Mouse (Mus musculus) Muller cell, postnatal 12 days (primary cell): ENCODE measurements around the gene Ncam1.

Source experiments
- DNase-seq: peaks from one replicate; pipeline ENCODE4 v3.0.0-alpha.2; 2015; ENCODE audit errors: inconsistent ontology term

The Ncam1 gene

DNA sequence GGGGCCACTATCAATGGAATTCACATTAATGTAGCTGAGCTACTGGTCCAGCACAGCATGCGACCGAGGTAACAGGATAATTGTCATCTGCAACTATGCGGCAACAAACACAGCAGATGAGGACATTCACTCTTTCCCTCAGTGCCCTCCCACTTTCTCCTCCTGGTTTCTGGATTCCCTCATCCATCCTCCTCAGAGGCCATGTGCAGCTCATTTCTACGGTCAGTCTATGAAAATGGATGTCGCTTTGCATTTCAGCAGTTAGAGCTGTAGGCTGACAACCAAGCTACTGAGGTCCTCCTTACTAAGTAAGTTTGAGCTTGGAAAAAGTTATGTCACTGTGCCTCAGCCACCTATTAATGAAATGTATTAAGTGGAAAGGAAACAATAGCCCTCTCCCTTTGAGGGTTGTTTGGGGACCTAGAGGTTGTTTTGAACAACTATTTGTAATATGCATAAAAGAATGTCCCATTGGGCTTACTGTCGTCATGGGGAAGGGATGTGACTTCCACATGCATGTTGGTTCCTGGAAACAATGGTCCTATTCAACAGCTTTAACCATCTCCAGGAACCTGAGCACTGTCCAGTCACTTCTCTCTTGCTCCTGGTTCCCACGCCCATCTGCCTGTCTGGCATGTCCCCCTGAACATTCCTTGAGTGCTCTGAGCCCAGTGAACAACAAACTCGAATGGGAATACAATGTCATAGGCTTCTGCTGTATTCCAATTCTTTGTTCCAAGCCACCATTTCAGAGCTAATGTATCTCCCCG, 122.8 kb downstream of the Ncam1 start:
- DNase-seq = peak; percentile 97

DNA sequence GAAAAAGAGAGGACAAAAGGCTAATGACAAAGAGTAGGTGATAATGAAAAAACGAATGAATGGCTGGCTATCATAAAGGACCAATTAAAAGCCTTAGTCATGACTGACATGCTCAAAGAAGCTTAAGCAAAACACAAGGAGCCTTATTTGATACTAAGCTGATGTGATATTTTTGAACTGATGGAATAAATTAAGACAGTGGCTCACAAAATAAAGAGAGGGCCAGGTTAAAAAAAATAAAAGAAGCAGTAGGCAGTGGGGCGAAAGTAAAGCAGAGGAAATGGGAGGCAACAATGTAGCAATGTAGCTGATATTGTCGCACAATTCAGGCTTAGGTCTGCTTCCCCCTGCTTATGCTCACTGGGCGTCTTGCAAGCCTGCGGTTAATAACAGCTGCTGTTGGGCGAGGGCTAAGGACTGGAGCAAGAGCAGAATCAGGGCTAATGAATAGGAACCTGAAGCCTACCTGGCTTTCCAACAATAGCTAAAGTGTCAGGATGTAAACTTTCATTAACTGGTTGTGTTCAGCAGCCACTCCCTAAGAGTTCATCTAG, 126.0 kb downstream of the Ncam1 start:
- peak; percentile 73 for DNase-seq

DNA sequence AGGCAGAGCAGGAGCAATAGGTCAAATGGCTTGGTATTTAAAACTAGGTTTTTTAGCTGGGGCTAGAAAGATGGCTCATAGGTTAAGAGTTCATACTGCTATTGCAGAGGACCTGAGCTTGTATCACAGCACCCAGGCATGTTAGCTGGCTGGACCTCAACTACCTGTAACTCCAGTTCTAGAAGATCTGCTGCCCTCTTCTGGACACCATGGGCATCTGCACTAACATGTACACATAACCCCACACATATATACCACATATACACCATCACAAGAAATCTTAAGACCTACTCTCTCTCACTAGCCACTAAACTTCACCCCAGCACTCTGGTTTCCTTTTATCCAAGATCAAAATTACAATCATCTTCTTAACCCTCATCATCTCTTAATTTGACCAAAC, 131.7 kb downstream of the Ncam1 start:
- DNase-seq = no peak

DNA sequence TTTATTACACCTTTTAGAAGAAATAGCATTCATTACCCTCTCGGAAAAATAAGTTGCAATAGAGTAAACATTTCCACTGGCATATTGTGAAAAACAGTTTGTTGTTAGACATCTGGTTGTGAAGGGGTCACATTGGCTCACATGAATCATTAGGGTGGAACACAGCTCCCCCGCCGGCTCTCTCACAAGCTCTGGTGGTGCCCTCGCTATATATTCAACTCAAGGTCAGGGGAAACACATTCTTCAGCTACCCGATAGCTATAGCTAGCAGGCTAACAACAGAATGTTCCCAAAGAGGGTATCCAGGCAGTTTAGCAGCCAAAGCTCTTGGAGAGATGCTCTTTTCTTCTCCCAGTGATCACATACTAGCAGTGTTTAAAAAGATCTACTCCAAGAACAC, 133.4 kb downstream of the Ncam1 start:
- no peak for DNase-seq

DNA sequence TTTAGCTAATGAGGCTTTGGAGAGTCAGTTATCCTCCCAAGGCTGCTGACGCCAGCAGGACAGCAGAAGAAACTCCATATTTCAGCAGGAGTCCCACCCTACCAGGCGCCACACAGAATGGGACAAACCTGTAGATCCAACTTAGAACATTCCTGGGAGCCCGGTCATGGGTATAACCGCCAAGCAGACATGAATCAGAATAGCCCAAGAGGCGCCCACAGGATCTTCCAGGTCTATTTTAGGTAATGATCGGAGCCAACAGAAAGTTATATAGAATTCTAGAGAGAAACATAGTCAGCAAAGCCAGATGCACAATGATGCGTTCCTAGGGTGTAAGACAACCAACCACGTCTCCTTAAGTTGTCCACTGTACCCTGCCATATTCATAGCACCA, 134.8 kb downstream of the Ncam1 start:
- peak; percentile 44 for DNase-seq

DNA sequence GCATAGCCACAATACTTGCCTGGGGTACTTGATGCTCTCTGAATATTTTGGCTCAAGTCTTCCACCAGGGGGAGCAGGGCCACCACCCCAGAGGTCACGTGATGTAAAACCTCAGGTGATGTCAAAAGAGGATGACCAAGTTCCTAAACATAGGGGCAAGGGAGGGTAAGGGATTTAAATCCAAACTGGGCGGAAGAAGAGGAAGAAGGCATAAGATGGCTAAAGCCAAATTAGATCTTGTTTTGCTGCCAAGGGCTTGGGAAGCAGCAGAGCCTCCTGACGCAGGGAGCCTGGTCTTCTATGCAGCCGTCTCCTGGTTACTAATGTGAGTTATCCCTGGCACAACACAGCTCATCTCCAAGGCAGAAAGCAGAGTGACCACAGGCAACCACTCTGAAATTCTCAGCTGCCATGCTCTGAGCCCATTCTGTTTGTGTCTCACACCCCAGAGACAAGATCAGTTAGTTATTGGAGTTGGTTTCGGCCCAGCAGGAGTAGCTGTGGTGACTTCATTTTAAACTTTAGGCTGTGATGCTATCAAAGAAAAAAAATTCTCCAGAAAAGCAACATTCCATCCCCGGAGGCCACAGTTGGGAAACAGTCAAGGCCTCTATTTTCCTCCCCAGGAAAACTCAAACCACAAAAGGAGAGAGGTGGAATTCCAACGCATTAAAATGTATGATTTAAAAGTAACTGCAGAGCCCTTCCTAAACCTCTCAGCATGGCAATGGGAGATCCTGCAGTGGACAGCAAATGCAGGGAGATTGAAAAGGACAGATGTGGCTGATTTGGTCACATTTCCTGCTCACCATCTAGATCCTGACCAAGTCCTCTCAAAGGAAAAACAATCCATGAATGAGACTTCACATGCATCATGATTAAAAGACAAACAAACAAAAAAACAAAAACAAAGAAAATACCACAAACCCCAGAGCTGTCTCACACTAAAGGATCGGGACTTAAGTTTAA, 135.5 kb downstream of the Ncam1 start:
- DNase-seq = peak; percentile 87

DNA sequence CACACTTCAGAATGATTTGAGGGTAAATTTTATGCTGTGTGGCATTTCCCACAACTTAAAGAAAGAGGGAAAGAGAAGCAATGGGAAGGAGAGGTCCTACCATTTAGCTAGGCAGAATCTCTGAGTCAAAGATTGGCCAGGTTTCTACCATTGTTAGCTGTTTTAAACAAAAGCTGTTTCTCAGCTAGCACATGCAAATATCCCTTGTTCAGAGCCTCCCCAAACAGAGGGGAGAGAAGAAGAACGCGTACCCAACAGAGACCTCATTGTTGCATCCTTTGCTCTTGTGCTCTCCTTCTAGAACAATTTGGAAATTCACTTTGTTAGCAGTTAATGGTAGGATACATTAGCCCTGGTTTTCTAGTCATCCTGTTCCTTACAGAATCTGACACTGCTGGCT, 137.2 kb downstream of the Ncam1 start:
- DNase-seq = no peak

DNA sequence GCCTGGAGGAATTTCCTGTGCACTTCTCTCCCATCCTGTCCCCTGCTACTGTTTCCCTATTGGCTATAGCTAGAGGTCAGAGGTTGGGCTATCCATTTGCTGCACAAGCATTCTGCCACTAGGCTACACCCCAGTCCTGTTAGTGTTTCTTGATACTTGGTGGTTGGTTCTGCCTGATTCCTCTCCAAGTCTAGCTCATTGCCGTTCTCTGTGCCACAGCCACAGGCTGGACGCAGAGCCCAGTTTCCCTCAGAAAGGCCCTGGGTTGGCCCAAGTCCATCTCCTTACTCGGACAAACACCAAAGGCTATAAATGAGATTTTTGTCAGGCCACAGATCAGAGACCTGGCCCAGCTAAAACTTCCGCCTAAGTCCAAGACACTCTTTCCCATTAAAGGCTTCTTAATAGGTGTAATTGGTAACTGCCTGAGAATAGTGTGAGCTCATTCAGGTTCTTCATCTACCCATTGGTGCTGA, 140.3 kb downstream of the Ncam1 start:
- DNase-seq = peak; percentile 84

DNA sequence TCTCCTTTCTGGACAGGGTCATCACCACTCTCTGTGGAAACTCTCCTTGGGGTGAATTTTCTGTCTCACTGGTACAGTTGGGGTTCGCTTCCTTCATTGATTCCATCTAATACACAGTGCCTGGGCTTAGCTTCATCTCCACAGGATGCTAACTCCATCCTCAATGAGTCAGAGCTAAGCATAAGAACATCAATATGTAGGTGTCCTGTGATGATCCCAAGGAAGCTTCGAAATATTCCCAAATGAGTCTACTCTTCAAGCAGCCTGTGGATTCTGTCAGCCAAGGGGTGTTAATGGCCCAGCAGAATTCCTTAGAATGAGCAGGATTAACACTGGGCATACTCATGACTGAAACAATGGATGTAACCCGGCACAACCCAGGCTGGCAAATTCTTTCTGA, 144.3 kb downstream of the Ncam1 start:
- DNase-seq = no peak

DNA sequence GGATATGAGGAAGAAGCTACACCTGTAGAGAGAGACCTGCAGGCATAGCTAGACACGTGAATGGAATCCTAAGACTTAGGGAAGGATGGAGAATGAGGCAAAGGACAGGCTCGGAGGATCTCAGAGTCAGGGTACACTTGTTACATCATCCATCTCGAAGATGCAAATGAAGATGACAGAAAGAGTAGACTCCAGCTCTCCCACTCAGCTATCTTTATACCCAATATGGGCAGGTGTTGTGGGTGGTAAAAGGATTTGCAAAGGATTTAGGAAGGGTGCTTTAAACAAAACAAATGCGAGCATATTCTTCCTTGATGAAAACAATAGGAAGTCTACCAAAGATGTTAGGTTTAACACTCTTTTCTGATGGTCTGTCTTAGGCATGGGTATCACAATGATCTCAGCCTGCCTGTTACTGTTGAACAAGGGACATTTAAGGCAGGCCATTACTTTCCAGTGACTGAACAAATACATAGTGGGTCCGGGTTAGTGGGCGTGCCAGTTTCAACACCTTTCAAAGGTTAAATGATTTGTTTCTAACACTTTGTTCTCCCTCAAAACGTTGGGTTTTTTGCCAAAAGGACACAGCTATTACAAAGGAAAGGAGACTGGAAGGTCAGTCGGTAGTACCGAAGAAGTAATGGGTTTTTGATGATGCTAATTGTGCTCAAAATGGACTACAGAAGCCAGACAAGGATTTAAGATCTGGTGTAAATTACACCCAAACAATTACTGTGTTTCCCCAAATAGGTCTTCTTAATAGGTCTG, 145.1 kb downstream of the Ncam1 start:
- DNase-seq = no peak

DNA sequence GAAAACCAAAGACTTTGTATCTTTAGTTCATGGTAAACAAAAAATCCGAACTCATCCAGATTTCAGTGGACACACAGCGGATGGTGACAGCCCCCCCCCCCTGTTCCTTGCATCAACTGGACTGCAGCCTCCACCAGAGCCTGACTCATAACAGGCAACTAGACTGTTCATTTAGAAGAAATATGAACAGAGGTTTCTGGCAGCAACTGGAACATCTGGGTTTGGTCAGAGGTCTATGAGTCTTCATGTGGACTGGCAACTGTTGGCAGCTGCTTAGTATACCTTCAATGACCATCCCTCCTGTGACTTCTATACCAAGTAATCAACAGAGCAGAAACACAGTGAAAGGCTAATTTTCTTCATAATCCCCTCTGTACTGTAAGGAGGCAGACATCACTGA, 154.4 kb downstream of the Ncam1 start:
- no peak for DNase-seq

DNA sequence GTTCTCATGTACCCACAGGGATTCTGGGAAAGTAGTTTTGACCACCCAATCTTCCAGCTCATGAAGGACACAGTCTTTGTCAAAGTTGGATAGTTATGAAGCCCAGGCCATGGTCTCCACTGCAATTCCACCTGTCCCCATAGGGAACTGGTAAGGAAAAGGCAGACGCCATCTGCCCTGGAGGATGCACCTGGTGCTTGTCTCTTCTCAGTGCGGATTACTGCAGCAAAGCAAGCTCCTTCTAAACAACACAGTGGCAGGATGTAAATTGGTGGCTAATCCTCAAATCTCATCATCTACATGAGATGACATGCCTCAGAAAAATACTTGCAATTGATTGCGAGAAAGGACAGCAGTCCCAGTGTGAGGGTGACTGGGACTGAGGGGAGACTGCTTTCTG, 158.0 kb downstream of the Ncam1 start:
- DNase-seq = no peak

DNA sequence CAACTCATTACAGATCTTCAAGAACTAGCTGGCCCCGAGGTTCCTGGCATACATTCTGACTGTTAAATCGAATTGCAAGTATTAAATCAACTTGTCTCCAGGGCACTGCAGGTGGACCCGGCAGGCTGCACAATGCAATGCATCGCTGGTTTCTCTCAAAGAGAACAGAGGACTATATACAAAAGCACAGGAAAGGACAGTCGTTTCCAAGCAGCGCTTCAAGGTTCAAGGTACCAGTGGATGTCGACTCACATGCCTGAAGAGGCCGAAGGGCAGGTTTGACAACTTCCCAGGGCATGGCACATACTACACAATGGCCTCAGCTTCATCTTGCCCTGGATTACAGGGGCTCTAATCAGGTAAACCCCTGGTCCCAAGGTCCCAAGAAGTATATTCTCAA, 158.6 kb downstream of the Ncam1 start:
- DNase-seq = no peak

DNA sequence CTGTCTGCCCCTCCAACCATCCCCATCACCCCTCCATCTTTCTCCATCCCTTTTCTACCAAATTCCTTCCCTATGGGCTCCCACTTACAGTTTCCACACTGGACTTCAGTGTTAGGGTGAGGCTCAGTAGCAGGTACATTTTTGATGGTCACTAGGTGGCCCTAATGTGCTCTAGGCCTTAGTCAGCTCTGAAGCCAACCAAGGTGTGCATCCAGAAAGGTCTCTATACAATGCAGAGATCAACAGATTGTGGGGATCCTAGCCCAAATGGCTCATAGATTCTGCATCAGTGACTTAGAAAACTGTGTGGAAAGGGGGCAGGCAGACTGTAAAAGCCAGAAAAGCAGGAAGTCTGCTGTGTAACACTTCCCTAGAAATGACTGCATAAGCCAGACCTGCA, 160.8 kb downstream of the Ncam1 start:
- DNase-seq = no peak

DNA sequence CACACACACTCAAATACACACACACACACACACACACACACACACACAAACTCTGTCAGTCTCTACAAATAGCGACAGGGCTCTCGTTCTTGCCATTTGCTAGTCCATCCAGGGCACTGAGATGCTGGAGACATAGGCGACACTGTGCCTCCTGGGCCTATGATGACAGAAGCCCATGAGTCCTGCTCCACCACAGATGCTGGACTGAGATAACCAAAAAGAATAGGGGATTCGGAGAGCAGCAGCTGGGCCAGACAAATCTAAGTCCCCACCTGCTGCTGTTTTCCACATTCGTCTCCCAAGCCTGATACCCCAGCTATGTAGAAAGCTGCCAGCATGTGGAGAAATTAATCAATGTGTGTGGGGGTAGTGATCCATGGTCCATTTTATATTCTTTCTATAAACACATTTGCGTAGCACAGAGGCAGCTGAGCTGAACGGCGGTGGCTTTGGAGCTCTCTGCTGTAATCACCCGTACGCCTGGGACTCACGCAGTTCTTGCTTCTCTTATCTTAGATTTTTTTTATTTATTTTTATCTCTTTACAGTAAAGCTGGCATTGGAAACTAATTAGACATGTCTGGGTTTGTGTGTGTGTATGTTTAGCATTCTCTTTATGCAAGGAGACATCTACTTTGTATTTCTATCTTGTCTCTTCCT, 162.9 kb downstream of the Ncam1 start:
- no peak for DNase-seq

DNA sequence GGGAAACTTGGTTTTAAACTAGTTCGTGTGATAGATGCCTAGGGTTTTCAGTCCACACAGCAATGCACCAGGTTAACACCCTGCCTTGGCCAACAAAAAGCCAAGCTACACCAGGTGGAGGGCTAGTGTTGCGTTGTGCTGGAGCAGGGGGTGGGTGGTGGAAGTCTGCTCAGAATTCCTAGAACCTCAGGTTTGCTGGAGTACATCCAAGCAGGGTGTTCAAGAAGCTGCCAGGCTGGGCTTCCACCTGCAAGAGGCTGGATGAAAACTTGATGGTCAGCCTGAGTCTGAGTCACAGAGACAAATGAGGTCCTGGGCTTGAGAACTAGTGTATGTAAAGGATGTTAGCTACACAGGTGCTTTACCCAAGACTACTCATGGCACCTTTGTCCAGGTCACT, 166.1 kb downstream of the Ncam1 start:
- no peak for DNase-seq

DNA sequence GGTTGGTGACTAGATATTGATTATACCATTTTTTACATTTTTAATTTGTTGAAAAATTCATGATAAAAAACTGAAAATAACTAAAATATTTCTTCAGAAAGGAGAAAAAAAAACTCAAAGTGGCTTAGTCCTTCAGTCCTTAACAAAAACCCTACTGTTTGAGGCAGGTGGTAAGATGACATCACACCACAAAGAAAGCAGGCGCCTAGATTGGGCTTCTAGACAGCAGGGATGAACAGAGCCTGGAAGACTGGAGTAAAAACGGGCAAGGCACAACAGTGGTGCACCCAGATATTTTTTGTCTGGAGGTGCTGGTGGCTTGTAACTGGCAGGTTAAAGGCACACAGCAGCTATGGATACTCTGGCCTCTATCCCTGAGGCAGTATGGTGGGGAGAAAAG, 168.4 kb downstream of the Ncam1 start:
- DNase-seq = peak; percentile 58

DNA sequence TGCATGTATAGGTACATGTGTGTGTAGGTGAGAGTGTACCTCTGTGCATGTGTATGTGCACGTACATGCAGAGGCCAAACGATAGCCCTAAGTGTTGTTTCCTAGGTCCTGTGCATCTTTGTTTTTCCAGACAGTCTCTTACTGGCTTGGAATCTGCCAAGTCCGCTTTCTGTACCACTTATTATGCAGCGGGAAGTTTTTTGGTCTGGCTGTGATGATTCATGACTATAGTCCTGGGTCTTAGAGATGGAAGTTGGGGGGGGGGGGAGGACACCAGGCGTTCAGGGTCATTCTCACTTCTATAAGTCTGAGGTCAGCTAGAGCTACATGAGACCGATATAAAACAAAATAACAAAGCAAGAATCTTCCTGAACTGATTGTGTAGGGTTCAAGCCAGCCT, 173.8 kb downstream of the Ncam1 start:
- DNase-seq = peak; percentile 66

DNA sequence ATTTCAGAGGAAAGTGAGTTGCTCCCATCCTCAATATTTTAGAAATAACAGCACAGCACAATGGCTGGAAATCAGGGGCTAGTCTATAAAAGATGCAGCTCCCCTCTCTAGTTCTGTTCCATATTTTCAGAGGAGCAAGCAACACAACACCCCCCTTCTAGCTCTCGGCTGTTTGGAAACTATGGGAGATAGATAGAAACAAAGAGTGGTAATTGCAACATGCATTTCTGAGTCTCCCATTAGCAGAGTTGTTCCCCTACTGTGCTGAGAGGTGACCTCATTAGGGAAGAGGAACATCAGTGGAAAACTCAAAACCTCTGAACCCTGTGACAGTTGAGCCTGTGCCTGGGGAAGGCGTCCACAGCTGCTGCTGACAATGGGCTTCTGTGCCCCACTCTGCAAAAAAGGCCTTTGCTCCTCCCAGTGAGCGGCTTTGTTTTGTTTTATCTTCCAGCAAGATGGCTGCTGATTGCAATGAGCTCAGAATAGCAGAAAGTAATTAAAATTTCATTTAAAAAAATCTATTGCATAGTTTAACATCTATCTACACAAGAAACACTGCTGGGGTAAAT, 174.7 kb downstream of the Ncam1 start:
- peak; percentile 93 for DNase-seq

DNA sequence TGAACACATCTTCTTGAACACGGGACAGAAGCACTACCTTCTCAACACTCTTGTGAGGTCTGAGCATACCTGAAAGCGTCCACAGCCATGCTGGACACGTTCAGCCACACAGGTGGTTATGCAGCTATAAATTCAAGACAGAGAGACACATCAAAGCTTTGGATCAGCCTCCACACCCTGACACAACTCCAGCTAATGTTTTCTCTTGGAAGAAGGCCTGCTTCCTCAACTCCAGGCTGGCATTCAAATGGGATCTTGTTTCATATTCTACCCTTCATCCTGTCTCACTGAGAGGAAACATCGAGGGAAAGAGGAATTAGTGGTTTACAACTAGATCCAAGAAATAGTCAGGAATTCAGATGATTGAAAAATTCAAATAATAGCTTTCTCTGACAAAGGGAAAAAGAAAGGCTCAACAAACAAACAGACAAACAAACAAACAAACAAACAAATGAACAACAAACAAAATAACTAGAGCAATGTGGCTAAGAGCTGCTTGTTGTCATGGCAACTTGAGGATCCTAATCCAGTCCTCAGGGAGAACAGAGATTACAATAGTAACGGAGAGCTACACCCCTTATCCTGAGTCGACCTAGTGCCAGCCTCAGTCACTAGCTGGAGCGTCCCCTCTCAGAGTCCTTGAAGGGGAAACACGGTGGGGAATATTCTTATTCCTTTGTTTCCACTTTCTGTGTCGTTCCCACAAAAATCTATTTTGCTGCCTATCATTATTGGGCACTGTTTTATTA, 175.6 kb downstream of the Ncam1 start:
- no peak for DNase-seq
